Mouse (Mus musculus): ENCODE data around the gene Ptprg. TPM values are rescaled to one million over a fixed set of nuclear protein-coding genes. Genes with fewer than 3 reads are reported as not detected.
A peak's percentile ranks its signal among the peaks of the same experiment; 100 is the strongest.

Gene Ptprg
- polyA plus RNA-seq, 1 experiment from 2014 or later: 48.0 TPM

DNA sequence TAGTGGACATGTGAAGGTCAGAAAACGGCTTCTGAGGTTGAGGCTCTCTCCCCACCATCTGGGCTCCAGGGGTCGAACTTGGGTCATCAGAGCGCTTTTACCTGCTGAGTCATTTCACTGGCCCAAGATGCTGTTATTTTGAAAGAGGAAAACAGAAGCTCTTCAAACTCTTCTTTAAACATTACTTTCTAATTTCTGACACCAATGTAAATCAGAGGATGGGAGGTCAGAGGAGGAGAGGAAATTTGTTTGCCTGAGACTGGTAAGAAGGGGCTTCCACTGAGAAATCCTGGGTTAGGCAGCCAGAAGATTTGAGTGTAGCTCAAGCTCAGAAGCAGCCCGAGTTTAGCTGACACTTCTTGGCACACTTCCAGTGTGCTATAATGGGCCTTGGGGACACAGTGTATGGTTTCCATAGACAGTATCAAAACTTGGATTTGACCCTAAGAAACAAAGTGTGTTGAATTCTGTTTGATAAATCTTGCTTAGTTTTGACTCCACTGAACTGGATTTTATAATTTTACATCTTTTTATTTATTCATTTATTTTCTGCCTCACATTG lies 221.2 kb downstream of the Ptprg start:
- H3K4me3 ChIP-seq (ENCODE audit: low read depth, low read length): no peak overlapping the region
- WGBS: 46% methylated on average over 4 of the region's 4 CpGs
- H3K9me3 ChIP-seq (ENCODE audit: control insufficient read depth, low read length): no peaks in the 10 kb centered on the region
- H3K36me3 ChIP-seq (ENCODE audit: control insufficient read depth, insufficient read depth, low read length): no peaks in the 10 kb centered on the region
- ATAC-seq (replicated peaks; ENCODE audit: low FRiP score) (no peak), DNase-seq (ENCODE audit: low spot score) (no peak)
- no peaks in the 10 kb centered on the region for H3K27me3 ChIP-seq (ENCODE audit: control insufficient read depth, insufficient read depth, low read length)
- no peak overlapping the region for H3K27ac ChIP-seq (ENCODE audit: low read depth, low read length)
- peaks cover 6% of the 10 kb centered on the region; the same call in 1 of the 2 replicates for H3K4me1 ChIP-seq (replicated peaks; ENCODE audit: control insufficient read depth, insufficient read depth, low read length)
- no peak overlapping the region for H3K4me2 ChIP-seq (ENCODE audit: low read depth, low read length, severe bottlenecking)
- H3K9ac ChIP-seq (ENCODE audit: low read length): no peak overlapping the region

DNA sequence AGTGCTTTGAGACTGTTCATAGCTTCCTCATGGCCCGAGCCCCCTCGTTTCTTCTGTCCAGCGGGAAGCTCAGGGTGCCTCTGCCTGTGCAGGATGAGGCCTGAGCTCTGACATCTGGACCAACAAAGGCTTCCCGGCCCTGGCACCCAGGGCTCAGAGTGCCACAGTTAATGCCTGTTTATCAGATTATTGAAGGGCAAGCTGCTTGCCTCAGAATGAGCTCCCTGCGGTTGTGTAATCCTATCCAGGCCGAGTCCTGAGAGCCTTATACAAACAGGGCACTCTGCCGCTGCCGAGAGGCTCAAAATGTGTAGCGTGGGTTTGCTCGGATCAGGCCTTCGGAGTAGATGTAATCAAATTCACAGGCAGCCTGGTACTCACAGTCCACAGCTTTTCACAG lies 221.9 kb downstream of the Ptprg start:
- no peaks in the 10 kb centered on the region for H3K9me3 ChIP-seq (ENCODE audit: control insufficient read depth, low read length)
- no peak overlapping the region for H3K4me2 ChIP-seq (ENCODE audit: low read depth, low read length, severe bottlenecking)
- H3K36me3 ChIP-seq (ENCODE audit: control insufficient read depth, insufficient read depth, low read length): no peaks in the 10 kb centered on the region
- no peak overlapping the region for H3K4me3 ChIP-seq (ENCODE audit: low read depth, low read length)
- no peaks in the 10 kb centered on the region for H3K27me3 ChIP-seq (ENCODE audit: control insufficient read depth, insufficient read depth, low read length)
- H3K4me1 ChIP-seq (replicated peaks; ENCODE audit: control insufficient read depth, insufficient read depth, low read length): peaks cover 6% of the 10 kb centered on the region; the same call in 1 of the 2 replicates
- 8% methylated on average over 11 of the region's 11 CpGs for WGBS
- DNase-seq (ENCODE audit: low spot score): peak; percentile 57
- no peak overlapping the region; the same call in 1 of the 2 replicates for H3K9ac ChIP-seq (ENCODE audit: low read length)
- no peak; the same call in 1 of the 2 replicates for ATAC-seq (replicated peaks; ENCODE audit: low FRiP score)
- no peak overlapping the region for H3K27ac ChIP-seq (ENCODE audit: low read depth, low read length)

GRCm38 (mm10) chr14:11775951-11776495 lies 222.7 kb downstream of the Ptprg start:
- WGBS: 73% methylated on average over 6 of the region's 6 CpGs
- DNase-seq (ENCODE audit: low spot score) (no peak), ATAC-seq (replicated peaks; ENCODE audit: low FRiP score) (no peak)

DNA sequence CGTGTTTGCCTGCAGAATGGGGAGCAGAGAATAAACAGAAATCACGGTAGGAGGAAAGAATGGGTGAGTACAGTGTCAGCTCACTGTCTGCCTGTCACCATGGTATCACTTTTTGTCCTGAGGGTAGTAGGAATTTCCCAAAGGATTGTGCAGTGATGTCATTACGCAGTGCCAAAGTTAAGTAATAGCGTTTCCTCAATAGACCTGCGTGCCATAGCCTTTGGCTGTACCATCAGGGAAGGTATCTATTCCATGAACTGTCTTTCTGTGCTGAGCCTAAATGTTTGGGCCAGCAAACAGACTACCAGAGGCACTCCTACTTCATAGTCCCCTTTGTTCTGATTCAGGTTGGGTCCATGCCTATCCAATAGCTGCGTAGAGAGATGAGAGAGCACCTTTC lies 223.2 kb downstream of the Ptprg start:
- H3K4me3 ChIP-seq (ENCODE audit: low read depth, low read length): no peak overlapping the region
- no peak overlapping the region for H3K4me2 ChIP-seq (ENCODE audit: low read depth, low read length, severe bottlenecking)
- DNase-seq (ENCODE audit: low spot score): no peak
- H3K4me1 ChIP-seq (replicated peaks; ENCODE audit: control insufficient read depth, insufficient read depth, low read length): peaks cover 6% of the 10 kb centered on the region; the same call in 1 of the 2 replicates
- no peaks in the 10 kb centered on the region for H3K36me3 ChIP-seq (ENCODE audit: control insufficient read depth, insufficient read depth, low read length)
- no peak overlapping the region for H3K27ac ChIP-seq (ENCODE audit: low read depth, low read length)
- ATAC-seq (replicated peaks; ENCODE audit: low FRiP score): no peak
- H3K27me3 ChIP-seq (ENCODE audit: control insufficient read depth, insufficient read depth, low read length): no peaks in the 10 kb centered on the region
- H3K9ac ChIP-seq (ENCODE audit: low read length): no peak overlapping the region
- WGBS: 89% methylated on average over 6 of the region's 6 CpGs
- H3K9me3 ChIP-seq (ENCODE audit: control insufficient read depth, low read length): no peaks in the 10 kb centered on the region

More at GRCm38 (mm10) chr14:11775951-11776495, 222.7 kb downstream of the Ptprg start:
- Histone ChIP-seq H3K36me3 (ENCODE audit: control insufficient read depth, insufficient read depth, low read length) (no peaks in the 10 kb centered on the region), H3K4me1 (replicated peaks; ENCODE audit: control insufficient read depth, insufficient read depth, low read length) (peaks cover 6% of the 10 kb centered on the region; the same call in 1 of the 2 replicates), H3K4me3 (ENCODE audit: low read depth, low read length) (no peak overlapping the region), H3K4me2 (ENCODE audit: low read depth, low read length, severe bottlenecking) (no peak overlapping the region), H3K9ac (ENCODE audit: low read length) (no peak overlapping the region), H3K27me3 (ENCODE audit: control insufficient read depth, insufficient read depth, low read length) (no peaks in the 10 kb centered on the region), H3K27ac (ENCODE audit: low read depth, low read length) (no peak overlapping the region), H3K9me3 (ENCODE audit: control insufficient read depth, low read length) (no peaks in the 10 kb centered on the region)

DNA sequence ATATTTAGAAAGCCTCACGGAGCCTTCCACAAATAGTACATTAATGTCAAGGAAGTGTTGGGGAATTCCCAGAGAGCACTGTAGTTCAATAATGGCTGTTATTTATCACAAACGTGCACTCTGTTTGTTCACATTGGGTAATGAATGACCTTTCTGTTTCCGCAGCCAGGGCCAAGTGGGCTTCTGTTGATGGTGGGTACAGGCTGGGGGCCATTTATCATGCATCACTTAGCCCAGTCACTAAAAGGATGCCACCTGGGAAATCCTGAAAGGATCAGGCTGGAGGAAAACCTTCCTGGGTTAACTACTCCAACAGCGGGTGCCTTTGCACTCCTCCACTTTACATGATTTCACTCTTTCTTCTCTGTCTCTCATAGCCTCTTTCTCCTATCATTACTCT lies 237.9 kb downstream of the Ptprg start:
- ATAC-seq (replicated peaks; ENCODE audit: low FRiP score) (no peak), DNase-seq (ENCODE audit: low spot score) (no peak)
- Histone ChIP-seq H3K4me2 (ENCODE audit: low read depth, low read length, severe bottlenecking) (no peak overlapping the region), H3K27ac (ENCODE audit: low read depth, low read length) (no peak overlapping the region), H3K9ac (ENCODE audit: low read length) (no peak overlapping the region), H3K27me3 (ENCODE audit: control insufficient read depth, insufficient read depth, low read length) (no peaks in the 10 kb centered on the region), H3K9me3 (ENCODE audit: control insufficient read depth, low read length) (no peaks in the 10 kb centered on the region), H3K4me1 (replicated peaks; ENCODE audit: control insufficient read depth, insufficient read depth, low read length) (no peaks in the 10 kb centered on the region), H3K4me3 (ENCODE audit: low read depth, low read length) (no peak overlapping the region), H3K36me3 (ENCODE audit: control insufficient read depth, insufficient read depth, low read length) (no peaks in the 10 kb centered on the region)
- 61% methylated on average over 4 of the region's 4 CpGs for WGBS

DNA sequence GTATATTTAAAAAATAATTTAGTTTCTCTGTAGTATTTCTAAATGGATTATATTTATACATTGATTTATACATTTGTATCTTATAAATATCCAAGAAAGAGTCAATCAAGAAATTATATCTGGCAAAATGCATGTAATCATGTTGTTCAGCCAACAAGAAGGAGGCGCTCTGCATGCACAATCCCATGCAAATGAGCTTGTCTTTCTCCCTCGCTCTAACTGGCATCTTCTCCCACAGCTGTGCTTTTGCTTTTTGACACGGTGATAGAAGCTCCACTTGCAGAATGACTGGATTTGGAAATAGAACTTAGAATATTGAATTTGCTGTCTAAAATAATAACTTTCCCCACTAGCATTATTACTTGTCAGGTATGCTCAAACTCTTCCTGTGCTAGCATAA lies 240.5 kb downstream of the Ptprg start:
- no peaks in the 10 kb centered on the region for H3K27me3 ChIP-seq (ENCODE audit: control insufficient read depth, insufficient read depth, low read length)
- no peak overlapping the region for H3K4me3 ChIP-seq (ENCODE audit: low read depth, low read length)
- H3K9ac ChIP-seq (ENCODE audit: low read length): no peak overlapping the region
- ATAC-seq (replicated peaks; ENCODE audit: low FRiP score) (no peak), DNase-seq (ENCODE audit: low spot score) (no peak)
- H3K27ac ChIP-seq (ENCODE audit: low read depth, low read length): no peak overlapping the region
- no peaks in the 10 kb centered on the region for H3K4me1 ChIP-seq (replicated peaks; ENCODE audit: control insufficient read depth, insufficient read depth, low read length)
- no peaks in the 10 kb centered on the region for H3K9me3 ChIP-seq (ENCODE audit: control insufficient read depth, low read length)
- H3K4me2 ChIP-seq (ENCODE audit: low read depth, low read length, severe bottlenecking): no peak overlapping the region
- WGBS: 90% methylated on average over 3 of the region's 3 CpGs
- no peaks in the 10 kb centered on the region for H3K36me3 ChIP-seq (ENCODE audit: control insufficient read depth, insufficient read depth, low read length)

DNA sequence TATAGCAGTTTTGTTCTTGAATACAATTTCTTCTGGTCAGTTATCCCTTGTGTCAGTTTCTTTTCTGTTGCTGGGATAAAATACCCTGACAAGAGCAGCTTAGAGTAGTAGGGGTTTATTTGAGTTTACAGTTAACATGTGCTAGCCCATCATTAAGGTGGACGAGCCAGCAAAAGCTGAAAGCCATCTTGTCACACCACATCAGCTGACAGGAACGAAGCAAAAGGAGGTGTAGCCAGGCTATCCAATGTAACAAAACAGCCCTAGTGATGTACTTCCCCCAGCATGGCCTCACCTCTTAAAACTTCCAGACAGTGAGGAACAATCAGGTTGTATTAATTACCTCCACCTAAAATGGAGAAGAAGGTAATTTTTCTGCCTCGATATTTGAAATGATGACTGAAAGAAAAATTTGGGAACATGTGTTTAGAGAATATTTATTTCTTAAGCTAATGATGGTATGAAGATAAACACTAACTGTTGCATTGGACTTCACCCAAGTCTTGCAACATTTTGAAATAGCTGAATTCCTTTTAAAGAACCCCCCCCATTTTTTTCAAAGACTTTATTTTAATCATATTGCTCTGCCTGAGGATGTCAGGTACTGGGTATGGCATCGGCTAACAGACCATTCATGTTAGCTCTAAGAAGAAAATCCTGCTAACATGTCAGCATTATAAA lies 249.2 kb downstream of the Ptprg start:
- 83% methylated on average over 4 of the region's 4 CpGs for WGBS
- ATAC-seq (replicated peaks; ENCODE audit: low FRiP score) (no peak), DNase-seq (ENCODE audit: low spot score) (no peak)
- H3K4me1 ChIP-seq (replicated peaks; ENCODE audit: control insufficient read depth, insufficient read depth, low read length): no peaks in the 10 kb centered on the region
- H3K4me3 ChIP-seq (ENCODE audit: low read depth, low read length): no peak overlapping the region
- no peaks in the 10 kb centered on the region for H3K27me3 ChIP-seq (ENCODE audit: control insufficient read depth, insufficient read depth, low read length)
- no peak overlapping the region for H3K4me2 ChIP-seq (ENCODE audit: low read depth, low read length, severe bottlenecking)
- no peaks in the 10 kb centered on the region for H3K36me3 ChIP-seq (ENCODE audit: control insufficient read depth, insufficient read depth, low read length)
- H3K27ac ChIP-seq (ENCODE audit: low read depth, low read length): no peak overlapping the region
- no peak overlapping the region for H3K9ac ChIP-seq (ENCODE audit: low read length)
- H3K9me3 ChIP-seq (ENCODE audit: control insufficient read depth, low read length): no peaks in the 10 kb centered on the region

DNA sequence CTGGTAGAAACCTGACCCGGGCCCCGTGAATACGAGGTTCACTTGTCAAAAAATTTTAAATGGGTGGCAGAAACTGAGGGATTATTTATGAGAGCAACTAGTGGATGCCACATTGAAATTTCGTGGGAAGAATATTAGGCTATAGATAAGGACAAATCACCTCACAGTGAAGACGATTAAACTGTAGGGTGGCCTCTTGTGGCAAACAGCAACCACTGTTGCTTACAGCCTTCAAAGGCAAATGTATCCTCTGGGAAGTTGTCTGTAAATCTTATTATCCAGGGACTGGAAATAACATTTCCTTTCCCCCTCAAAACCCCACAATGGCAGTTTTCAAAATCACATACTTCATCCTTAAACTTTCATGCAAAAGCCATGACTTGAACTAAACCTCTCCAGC lies 253.3 kb downstream of the Ptprg start:
- WGBS: 71% methylated on average over 5 of the region's 5 CpGs
- ATAC-seq (replicated peaks; ENCODE audit: low FRiP score) (no peak), DNase-seq (ENCODE audit: low spot score) (no peak)

More for the DNA sequence above, 253.3 kb downstream of the Ptprg start:
- Histone ChIP-seq H3K27me3 (ENCODE audit: control insufficient read depth, insufficient read depth, low read length) (no peaks in the 10 kb centered on the region), H3K9me3 (ENCODE audit: control insufficient read depth, low read length) (no peaks in the 10 kb centered on the region), H3K4me3 (ENCODE audit: low read depth, low read length) (no peak overlapping the region), H3K4me2 (ENCODE audit: low read depth, low read length, severe bottlenecking) (no peak overlapping the region), H3K27ac (ENCODE audit: low read depth, low read length) (no peak overlapping the region), H3K9ac (ENCODE audit: low read length) (no peak overlapping the region), H3K36me3 (ENCODE audit: control insufficient read depth, insufficient read depth, low read length) (no peaks in the 10 kb centered on the region), H3K4me1 (replicated peaks; ENCODE audit: control insufficient read depth, insufficient read depth, low read length) (no peaks in the 10 kb centered on the region)
